Mouse (Mus musculus) limb, embryonic 14.5 days (tissue): ENCODE results near the gene Ptbp3. TPM values are rescaled to one million over a fixed set of nuclear protein-coding genes. Genes with fewer than 3 reads are reported as not detected.
"Not testable (repeated sequence)": the region's sequence is repeated elsewhere in the genome, so short reads cannot be mapped to it uniquely, and the experiment has no call there.

Source experiments
- ATAC-seq: fragments of 200-750 bp; cut with Nextera tagmentation; 2 replicates; pipeline ENCODE4 v1.8.0; 2017; ENCODE audit warnings: low read depth, moderate number of reproducible peaks, moderate TSS enrichment; ENCODE audit not compliant: low FRiP score
- DNase-seq: peaks from one replicate; pipeline ENCODE4 v3.0.0-alpha.2; 2015; ENCODE audit warnings: low spot score
- H3K27ac ChIP-seq: fragments of 300-500 bp; sonication (generic); replicated peaks from 2 replicates; pipeline ENCODE4 v1.5.1; 2014; ENCODE audit warnings: low read depth, mild to moderate bottlenecking, low read length, moderate library complexity, mixed read lengths
- H3K27me3 ChIP-seq: fragments of 300-500 bp; sonication (generic); 2 replicates; pipeline ENCODE4 v1.6.1; 2014; ENCODE audit warnings: low read length, mixed read lengths; ENCODE audit not compliant: control insufficient read depth, insufficient read depth
- H3K36me3 ChIP-seq: fragments of 300-500 bp; sonication (generic); 2 replicates; pipeline ENCODE4 v1.6.1; 2014; ENCODE audit warnings: mild to moderate bottlenecking, low read length, moderate library complexity, mixed read lengths; ENCODE audit not compliant: control insufficient read depth, insufficient read depth
- H3K4me1 ChIP-seq: fragments of 300-500 bp; sonication (generic); 2 replicates; pipeline ENCODE4 v1.6.1; 2014; ENCODE audit warnings: antibody characterized with exemption, low read length, mixed read lengths; ENCODE audit not compliant: control insufficient read depth, insufficient read depth
- H3K4me2 ChIP-seq: fragments of 300-500 bp; sonication (generic); replicated peaks from 2 replicates; pipeline ENCODE4 v1.6.1; 2014; ENCODE audit warnings: low read depth, mild to moderate bottlenecking, low read length, moderate library complexity; ENCODE audit not compliant: severe bottlenecking
- H3K4me3 ChIP-seq: fragments of 300-500 bp; sonication (generic); replicated peaks from 2 replicates; pipeline ENCODE4 v1.5.1; 2014; ENCODE audit warnings: low read length
- H3K9ac ChIP-seq: fragments of 300-500 bp; sonication (generic); 2 replicates; pipeline ENCODE4 v1.6.1; 2014; ENCODE audit warnings: mild to moderate bottlenecking, low read depth, low read length, moderate library complexity; ENCODE audit not compliant: severe bottlenecking
- H3K9me3 ChIP-seq: fragments of 300-500 bp; sonication (generic); 2 replicates; pipeline ENCODE4 v1.6.1; 2016; ENCODE audit warnings: low read length; ENCODE audit not compliant: control insufficient read depth
- POLR2A ChIP-seq: fragments of 200-500 bp; IDR thresholded peaks from 2 replicates; pipeline ENCODE4 v1.8.0; 2012; ENCODE audit warnings: inconsistent platforms, mild to moderate bottlenecking, moderate library complexity, borderline replicate concordance; ENCODE audit not compliant: insufficient read depth, insufficient read length; ENCODE audit errors: extremely low read depth
- WGBS: fragments of 180-500 bp; shearing (Covaris S2); extraction: QIAGEN DNeasy Blood & Tissue Kit; methylation state at CpG from one replicate; pipeline ENCODE4 v1.1.7; 2014; 5-methylcytosine and 5-hydroxymethylcytosine counted together
- polyA plus RNA-seq, 2 experiments: library from polyadenylated mRNA; depleted of rRNA in 1 of 2; stranded (reverse) in 1 of 2; unstranded in 1 of 2; fragments of >200 nt; fragmentation: Nextera tagmentation in 1 of 2; extraction: Ambion mirVana in 1 of 2; gene quantifications; 2 replicates each; pipeline versions ENCODE4 v1.2.1 to v1.2.3; 2012 to 2014

Ptbp3 gene
- polyA plus RNA-seq, 2 experiments, result 27.1 to 53.1 TPM

- H3K9ac ChIP-seq, result no peak overlapping the region
- H3K4me1 ChIP-seq, result no peaks in the 10 kb centered on the region
- no peak for TF ChIP-seq POLR2A
- no peak overlapping the region for H3K27ac ChIP-seq
- no peaks in the 10 kb centered on the region for H3K36me3 ChIP-seq
- no peak overlapping the region for H3K4me3 ChIP-seq
- WGBS, result 77% methylated on average over 8 of the region's 8 CpGs
- no peak for DNase-seq
- ATAC-seq, result no peak
- no peaks in the 10 kb centered on the region for H3K27me3 ChIP-seq
- no peak overlapping the region for H3K4me2 ChIP-seq
- no peaks in the 10 kb centered on the region for H3K9me3 ChIP-seq
Observed at GRCm38 (mm10) chr4:59565571-59566188, 16.5 kb upstream of the Ptbp3 start.

GRCm38 (mm10) chr4:59564128-59564527, 15.0 kb upstream of the Ptbp3 start:
- H3K4me1 ChIP-seq, result no peaks in the 10 kb centered on the region
- TF ChIP-seq POLR2A, result no peak
- H3K27ac ChIP-seq, result no peak overlapping the region
- ATAC-seq (no peak), DNase-seq (no peak)
- H3K4me2 ChIP-seq, result no peak overlapping the region
- no peaks in the 10 kb centered on the region for H3K27me3 ChIP-seq
- 77% methylated on average over 3 of the region's 3 CpGs for WGBS
- no peaks in the 10 kb centered on the region for H3K36me3 ChIP-seq
- H3K9me3 ChIP-seq, result no peaks in the 10 kb centered on the region
- no peak overlapping the region for H3K4me3 ChIP-seq
- H3K9ac ChIP-seq, result no peak overlapping the region

- no peaks in the 10 kb centered on the region for H3K4me1 ChIP-seq
- no peaks in the 10 kb centered on the region for H3K9me3 ChIP-seq
- TF ChIP-seq POLR2A, result no peak
- H3K27ac ChIP-seq, result no peak overlapping the region
- H3K4me3 ChIP-seq, result no peak overlapping the region
- no peak overlapping the region for H3K9ac ChIP-seq
- no peak for DNase-seq
- 92% methylated on average over 6 of the region's 6 CpGs for WGBS
- H3K36me3 ChIP-seq, result no peaks in the 10 kb centered on the region
- H3K4me2 ChIP-seq, result no peak overlapping the region
- ATAC-seq, result no peak
- H3K27me3 ChIP-seq, result no peaks in the 10 kb centered on the region
Observed at GRCm38 (mm10) chr4:59560141-59560540, 11.0 kb upstream of the Ptbp3 start.

- TF ChIP-seq POLR2A, result no peak
- Histone ChIP-seq H3K9me3 (no peaks in the 10 kb centered on the region), H3K36me3 (no peaks in the 10 kb centered on the region), H3K27ac (no peak overlapping the region), H3K9ac (no peak overlapping the region), H3K4me3 (no peak overlapping the region), H3K4me1 (no peaks in the 10 kb centered on the region), H3K4me2 (no peak overlapping the region), H3K27me3 (no peaks in the 10 kb centered on the region)
- DNase-seq (no peak), ATAC-seq (no peak)
- 72% methylated on average over 6 of the region's 6 CpGs for WGBS
Observed at GRCm38 (mm10) chr4:59558096-59558720, 9.0 kb upstream of the Ptbp3 start.

GRCm38 (mm10) chr4:59557343-59557742, 8.2 kb upstream of the Ptbp3 start:
- not testable (repeated sequence) for DNase-seq, H3K9ac ChIP-seq, H3K4me3 ChIP-seq, H3K27ac ChIP-seq, ATAC-seq, H3K9me3 ChIP-seq, H3K27me3 ChIP-seq, H3K36me3 ChIP-seq, H3K4me2 ChIP-seq, H3K4me1 ChIP-seq
- WGBS, result 94% methylated on average over 4 of the region's 4 CpGs
